Mouse (Mus musculus) kidney, adult 2 months (tissue): ENCODE results near the gene Fibcd1.

Experiments
- CTCF ChIP-seq: fragments of 200-500 bp; conservative IDR thresholded peaks from 2 replicates; pipeline ENCODE4 v1.5.1; 2011; ENCODE audit warnings: low read depth, mild to moderate bottlenecking, control low read depth, low read length, moderate library complexity, mixed read lengths; ENCODE audit not compliant: insufficient read depth, insufficient read length
- POLR2A ChIP-seq: fragments of 200-500 bp; IDR thresholded peaks from one replicate; pipeline ENCODE4 v1.6.1; 2011; ENCODE audit warnings: low read depth, low read length, control low read depth

GRCm38 (mm10) chr2:31796943-31797342 is 48.9 kb downstream of the Fibcd1 start:
- TF ChIP-seq CTCF: no peak
- no peak for TF ChIP-seq POLR2A
